Mouse (Mus musculus) inflammation-experienced regulatory T-cells (primary cell): ENCODE data around the gene 4930595D18Rik. TPM values are rescaled to one million over a fixed set of nuclear protein-coding genes. Genes with fewer than 3 reads are reported as not detected.

Experiments
- polyA plus RNA-seq, 2 experiments: library from polyadenylated mRNA; unstranded; fragments of 100-300 nt; shearing (Covaris generic); gene quantifications; one replicate each; pipeline ENCODE4 v1.2.1; 2017

4930595D18Rik gene
- 1 to 10 TPM in 1 of 2 experiments, under 1 TPM in 1; 0.71 to 1.4 TPM for polyA plus RNA-seq

DNA sequence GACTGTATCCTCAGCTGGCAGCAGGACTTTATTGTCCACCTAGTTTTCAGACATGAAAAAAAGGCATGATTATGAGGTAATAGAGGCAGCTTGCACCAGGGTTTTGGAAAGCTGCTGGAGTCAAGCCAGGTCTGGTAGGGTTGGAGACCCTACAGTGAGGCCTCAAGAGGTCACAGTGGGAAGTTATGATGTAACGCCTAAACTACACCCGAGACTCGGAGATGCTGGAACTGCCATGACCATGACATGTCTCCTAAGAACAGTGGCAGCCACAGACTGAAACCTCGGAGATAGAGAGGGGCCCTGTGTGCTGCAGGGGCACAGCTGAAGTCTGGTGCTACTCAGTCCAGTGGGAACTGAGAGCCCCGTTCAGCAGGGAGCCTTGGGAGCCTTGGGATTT is at the start of gene 4930595D18Rik:
Gene 4930595D18Rik (minus strand): TSS at position 16 of the 400 bp plus-strand sequence.

DNA sequence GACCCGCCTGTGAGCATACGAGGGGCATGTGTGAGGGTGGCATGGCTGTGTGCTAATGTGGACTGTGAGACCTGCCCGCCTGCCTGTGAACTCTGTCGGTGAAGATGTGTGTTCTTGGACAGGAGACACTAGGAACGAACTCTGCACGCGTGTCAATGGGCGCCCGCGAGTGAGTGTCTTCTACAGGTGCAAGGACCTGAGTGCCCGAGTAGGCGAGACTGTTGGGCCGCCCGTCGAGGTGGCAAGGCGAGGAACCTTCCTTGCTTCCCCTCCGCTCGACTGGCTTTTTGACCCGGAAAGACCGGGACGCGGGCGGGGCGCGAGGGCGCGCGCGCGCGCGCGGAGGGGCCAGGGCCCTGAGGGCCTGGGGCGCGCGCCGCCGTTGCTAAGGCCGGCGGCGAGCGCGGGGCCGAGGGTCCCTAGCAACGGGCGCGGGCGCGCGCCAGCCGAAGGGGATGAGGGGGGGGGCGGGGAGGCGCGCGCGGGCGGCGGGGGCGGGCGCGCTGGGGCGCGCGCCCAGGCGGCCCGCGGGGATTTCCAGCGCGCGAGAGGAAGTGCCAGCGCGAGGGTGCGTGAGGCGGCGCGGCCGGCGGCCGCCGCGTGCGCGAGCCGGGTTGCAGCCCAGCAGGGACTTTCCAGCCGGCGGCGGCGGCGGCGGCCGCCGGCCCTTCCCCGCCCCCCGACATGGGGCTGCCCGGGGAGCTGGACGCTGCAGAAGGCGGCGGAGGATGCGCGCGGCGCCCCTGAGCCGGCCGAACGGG is 18.3 kb downstream of the 4930595D18Rik start, which contains the start of gene Traf3:
Gene Traf3 (plus strand): TSS at position 540 of the 761 bp plus-strand sequence.

Other genes with a start within 250 kb of the 4930595D18Rik start
- gene Ankrd9, start 205.5 kb downstream of the 4930595D18Rik start, polyA plus RNA-seq: 1 to 10 TPM; 5.3 to 6.9 TPM
- gene Rcor1, start 145.1 kb downstream of the 4930595D18Rik start, polyA plus RNA-seq: 10 to 100 TPM; 40.0 to 56.7 TPM
- 10 to 100 TPM; 31.8 to 37.5 TPM for gene Traf3, start 18.1 kb downstream of the 4930595D18Rik start, polyA plus RNA-seq
- gene Amn, start 86.6 kb upstream of the 4930595D18Rik start, polyA plus RNA-seq: not detected
- 1 to 10 TPM in 1 of 2 experiments, under 1 TPM in 1; 0.80 to 1.4 TPM for gene Cdc42bpb, start 193.2 kb upstream of the 4930595D18Rik start, polyA plus RNA-seq
- gene Lbhd2, start 222.3 kb upstream of the 4930595D18Rik start, polyA plus RNA-seq: not detected
- not detected for gene Exoc3l4, start 232.5 kb upstream of the 4930595D18Rik start, polyA plus RNA-seq